Mouse (Mus musculus) natural killer cell, adult 2 months (primary cell): Measurements from ENCODE around the gene Prss54.
"Not testable (repeated sequence)": the region's sequence is repeated elsewhere in the genome, so short reads cannot be mapped to it uniquely, and the experiment has no call there.

Experiments
- DNase-seq, 2 experiments: peaks; one replicate each; pipeline ENCODE4 v3.0.0; 2022; ENCODE audit warnings: low spot score in 2 of 2

Prss54 gene

GRCm38 (mm10) chr8:95576240-95576639, at the start of gene Prss54:
Prss54 (minus strand) TSS chr8:95576340.
- DNase-seq, result no peak

DNA sequence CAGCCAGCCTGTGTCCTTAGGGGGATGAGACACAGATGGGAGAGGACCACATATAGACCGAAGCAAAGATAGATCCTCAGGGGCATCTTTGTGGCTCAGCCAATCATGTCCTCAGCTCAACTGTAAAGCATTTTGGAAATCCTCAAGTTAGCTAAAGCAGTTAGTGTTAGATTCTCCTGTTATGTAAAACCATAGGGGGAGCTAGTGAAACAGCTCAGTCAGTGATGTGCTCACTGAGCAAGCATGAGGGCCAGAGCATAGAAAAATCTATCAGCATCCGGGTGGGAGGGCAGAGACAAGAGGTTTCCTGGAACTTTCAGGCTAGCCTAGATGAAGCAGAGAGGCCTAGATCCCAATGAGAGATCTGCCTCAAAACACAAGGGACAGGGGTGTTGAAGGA, 48.7 kb upstream of the Prss54 start:
- DNase-seq, result no peak

GRCm38 (mm10) chr8:95620046-95620445, 43.9 kb upstream of the Prss54 start:
- no peak for DNase-seq

DNA sequence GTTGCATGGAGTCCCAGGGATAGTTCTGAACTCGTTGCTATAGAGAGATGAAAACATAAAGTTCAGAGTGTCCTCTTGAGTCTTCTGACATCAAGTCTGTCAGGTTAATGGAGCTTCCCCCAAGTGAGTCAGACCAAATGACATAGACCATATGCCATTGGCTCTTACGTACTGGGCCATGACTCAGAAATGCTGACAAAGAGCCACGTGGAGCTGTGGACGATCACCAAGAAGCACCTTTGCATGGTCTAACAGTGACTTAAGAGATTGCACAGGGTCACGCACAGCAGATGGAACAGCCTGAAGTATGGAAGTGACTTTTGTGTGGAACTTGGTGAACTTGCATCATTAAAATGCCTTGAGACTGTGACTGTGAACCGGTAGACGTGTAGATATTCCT, 40.2 kb upstream of the Prss54 start:
- no peak for DNase-seq

DNA sequence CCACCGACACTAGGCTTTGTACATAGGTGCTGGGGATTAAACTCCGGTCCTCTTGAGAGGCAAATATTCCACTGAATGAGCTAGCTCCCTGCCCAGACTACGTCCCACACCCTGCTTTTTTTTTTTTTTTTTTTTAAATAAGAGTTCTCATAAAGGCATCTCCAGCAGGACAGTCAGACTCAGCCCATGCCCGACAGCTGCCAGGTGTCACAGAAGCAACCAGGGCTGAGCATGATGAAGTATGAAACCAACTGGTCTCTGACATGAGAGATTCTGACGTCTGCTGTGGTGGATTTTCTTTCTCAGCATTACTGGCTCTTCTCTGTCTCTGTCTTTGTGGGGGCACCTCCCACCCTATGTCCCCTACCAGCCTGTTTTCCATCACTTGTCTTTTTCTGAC, 35.6 kb upstream of the Prss54 start:
- DNase-seq, result no peak

GRCm38 (mm10) chr8:95610749-95611148, 34.6 kb upstream of the Prss54 start:
- DNase-seq, result no peak

DNA sequence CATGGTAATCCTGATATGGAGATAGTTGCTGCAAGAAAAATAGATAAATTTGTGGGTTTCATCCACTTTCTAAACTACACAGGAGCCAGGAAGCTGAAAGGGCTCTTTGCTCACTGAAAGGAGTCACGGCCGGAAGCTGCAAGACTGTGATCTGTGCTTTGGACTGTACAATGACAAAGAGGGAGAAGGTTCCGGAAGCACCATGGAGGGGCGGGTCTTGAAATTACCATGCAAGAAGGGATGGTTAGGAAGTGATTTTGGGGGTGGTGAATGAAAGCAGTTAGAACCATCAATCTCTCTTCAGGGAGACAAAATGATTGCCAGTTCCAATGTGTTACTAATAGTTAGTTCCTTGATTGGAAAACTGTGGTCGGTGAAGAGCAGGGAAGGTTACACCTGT, 33.3 kb upstream of the Prss54 start:
- DNase-seq, result no peak

DNA sequence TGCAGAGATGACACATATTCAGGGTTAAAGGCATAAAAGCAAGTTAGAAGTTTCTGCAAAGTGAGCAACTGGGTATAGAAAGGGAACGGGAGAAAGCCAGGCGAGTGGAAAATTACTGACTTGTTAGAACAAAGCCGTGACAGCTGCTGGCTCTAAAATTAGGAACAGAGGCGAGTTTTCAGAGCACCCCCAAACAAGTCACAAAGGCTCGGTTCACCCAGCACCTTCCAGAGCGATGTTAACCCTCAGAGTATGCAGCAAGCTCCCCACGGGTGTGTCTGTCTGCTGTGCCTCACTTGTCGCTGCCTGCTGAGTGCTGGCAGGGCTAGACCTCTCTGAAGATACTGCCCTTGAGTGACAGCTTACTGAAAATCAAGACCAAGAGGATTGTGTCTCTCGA, 31.1 kb upstream of the Prss54 start:
- DNase-seq, result no peak

DNA sequence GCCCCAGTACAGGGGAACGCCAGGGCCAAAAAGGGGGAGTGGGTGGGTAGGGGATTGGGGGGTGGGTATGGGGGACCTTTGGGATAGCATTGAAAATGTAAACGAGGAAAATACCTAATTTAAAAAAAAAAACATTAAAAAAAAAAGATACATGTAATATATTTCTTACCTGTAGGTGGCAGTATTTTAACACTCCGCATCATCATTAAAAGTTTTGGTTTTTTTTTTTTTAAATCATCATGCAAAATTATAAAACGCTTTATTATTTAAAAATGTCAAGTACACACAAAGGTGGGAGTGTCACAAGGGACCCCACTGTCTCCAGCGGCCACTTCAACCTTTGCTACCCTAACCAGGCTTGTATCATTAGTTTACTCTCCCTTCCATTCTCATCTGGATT, 30.4 kb upstream of the Prss54 start:
- DNase-seq, result not testable (repeated sequence)

DNA sequence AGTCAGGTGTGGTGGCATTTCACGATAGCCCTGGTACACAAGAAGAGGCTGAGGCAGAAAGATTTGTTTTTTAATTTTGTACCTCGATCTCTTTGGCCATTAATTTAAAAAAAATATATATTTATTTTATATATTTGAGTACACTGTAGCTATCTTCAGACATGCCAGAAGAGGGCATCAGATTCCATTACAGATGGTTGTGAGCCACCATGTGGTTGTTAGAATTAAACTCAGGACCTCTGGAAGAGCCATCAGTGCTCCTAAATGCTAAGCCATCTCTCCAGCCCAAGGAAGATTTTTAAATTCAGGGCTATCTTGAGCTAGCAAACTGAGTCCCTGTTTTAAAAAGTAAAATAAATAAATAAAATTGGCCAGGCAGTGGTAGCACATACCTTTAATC, 26.0 kb upstream of the Prss54 start:
- DNase-seq, result no peak

- no peak for DNase-seq
These were observed 25.2 kb upstream of the Prss54 start for GRCm38 (mm10) chr8:95601306-95601705.

GRCm38 (mm10) chr8:95599861-95600260, 23.7 kb upstream of the Prss54 start:
- DNase-seq, result peak; percentile 30 to 42

DNA sequence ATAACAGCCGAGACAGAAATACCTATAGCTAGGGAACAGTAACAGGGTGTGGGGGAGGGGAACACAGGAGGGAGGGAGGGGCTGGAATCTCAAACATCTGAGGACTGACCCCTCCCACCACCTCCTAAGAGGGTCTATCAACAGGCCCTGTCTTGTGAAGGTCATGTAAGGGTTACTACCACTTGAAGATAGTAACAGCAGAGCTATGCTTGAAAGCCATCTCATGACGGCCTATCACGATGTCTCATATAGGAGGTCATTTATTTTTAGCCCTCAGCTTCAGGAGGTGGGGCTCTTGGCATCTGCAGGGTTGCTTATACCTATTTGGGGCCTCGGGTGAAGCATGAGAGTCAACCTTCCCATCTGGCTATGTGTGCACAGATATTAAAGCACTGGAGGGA, 20.7 kb upstream of the Prss54 start:
- DNase-seq, result no peak

- no peak for DNase-seq
These were observed 19.0 kb upstream of the Prss54 start for GRCm38 (mm10) chr8:95595131-95595530.

DNA sequence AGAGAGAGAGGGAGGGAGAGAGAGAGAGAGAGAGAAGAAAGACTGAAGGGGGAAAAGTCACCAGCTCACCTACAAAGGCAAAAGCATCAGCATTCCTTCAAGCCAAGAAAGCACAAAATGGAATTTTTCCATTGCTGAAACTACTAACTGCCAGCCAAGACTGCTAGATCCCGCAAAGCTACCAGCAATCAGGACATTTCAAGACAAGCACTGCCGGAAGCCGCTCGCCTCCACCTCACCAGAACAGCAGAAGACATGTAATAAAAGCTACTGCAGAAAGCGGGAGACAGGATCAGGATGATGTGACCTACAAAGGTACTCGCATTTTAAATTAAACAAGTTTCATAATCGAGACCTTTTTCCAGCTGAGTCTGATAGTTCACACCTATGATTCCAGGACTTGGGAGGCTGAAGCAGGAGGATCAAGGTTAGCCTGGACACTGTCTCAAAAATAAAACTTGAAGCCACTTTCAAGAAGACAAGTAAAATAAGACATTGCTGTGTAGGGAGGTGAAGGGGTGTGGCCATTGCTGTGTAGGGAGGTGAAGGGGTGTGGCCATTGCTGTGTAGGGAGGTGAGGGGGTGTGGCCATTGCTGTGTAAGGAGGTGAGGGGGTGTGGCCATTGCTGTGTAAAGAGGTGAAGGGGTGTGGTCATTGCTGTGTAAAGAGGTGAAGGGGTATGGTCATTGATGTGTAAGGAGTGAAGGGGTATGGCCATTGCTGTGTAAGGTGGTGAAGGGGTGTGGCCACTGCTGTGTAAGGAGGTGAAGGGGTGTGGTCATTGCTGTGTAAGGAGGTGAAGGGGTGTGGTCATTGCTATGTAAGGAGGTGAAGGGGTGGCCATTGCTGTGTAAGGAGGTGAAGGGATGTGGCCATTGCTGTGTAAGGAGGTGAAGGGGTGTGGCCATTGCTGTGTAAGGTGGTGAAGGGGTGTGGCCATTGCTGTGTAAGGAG, 17.6 kb upstream of the Prss54 start:
- DNase-seq, result no peak

DNA sequence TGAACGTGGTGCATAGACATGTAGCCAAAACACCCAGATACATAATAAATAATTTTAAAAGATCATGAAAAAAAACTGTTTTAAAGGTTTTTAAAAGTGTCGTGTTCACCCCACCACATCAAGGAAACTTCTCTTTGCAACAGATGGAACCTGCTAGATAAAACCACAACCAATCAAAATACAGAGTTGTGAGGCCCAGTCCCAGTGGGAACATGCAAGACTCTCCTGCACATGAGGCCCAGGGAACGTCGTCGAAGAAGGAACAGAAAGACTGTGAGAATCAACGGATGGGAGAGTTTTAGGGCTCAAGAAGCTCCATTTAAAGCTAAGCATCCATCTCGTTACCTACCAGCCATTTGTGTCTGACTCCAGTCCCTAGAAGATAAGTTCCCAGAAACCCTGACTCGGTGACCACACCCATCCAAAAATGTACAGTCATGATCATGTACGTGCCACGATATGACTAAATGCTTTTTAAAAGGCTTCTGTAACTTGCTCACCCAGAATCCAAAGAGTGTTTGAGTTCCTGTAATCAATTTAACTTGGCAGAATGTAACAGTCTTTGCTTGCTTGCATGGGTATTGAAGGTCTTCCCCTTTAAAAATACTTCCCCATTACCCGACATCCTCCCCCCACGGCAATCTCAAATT, 16.1 kb upstream of the Prss54 start:
- DNase-seq, result no peak

GRCm38 (mm10) chr8:95590539-95590938, 14.4 kb upstream of the Prss54 start:
- DNase-seq, result no peak

GRCm38 (mm10) chr8:95589282-95589681, 13.1 kb upstream of the Prss54 start:
- no peak for DNase-seq

DNA sequence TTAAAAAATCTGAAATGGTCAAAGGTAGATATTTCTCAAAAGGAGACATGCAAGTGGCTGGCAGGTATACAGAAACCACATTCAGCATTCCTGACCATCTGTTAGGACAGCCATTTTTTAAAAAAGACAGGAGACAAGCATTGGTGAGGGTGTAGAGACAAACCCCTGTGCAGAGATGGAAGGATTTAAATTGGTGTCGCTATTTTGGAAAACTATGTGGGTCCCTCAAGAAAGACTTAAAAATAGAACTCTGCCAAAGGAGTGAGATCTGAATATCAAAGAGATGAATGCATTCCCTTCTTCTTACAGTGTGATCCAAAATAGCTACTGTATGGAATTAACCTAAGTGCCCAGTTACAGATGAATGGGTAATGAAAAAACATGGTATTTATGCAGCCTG, 11.2 kb upstream of the Prss54 start:
- DNase-seq, result no peak

- DNase-seq, result no peak
These were observed 3.0 kb downstream of the Prss54 start for GRCm38 (mm10) chr8:95573146-95573545.

- no peak for DNase-seq
These were observed 9.3 kb downstream of the Prss54 start for GRCm38 (mm10) chr8:95566809-95567208.

DNA sequence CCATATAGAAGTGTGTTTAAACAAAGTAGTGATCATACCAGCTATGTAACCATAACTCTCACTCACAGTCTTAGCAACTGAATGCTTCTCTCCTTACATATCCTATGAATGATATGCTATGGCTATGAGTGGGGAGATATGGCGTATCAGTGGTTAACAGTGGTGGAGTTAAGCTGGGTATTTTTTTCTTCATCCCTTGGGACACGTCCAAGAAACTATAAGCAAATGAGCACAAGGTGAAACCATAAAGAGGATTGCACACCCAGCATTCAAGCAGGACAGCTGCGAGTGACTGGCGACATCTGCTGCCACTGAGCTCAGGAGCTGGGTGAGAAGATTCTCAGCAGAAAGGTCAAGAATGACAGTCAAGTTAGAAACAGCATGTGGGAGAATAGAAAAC, 9.9 kb downstream of the Prss54 start:
- DNase-seq, result no peak

- DNase-seq, result no peak
These were observed 20.2 kb downstream of the Prss54 start for GRCm38 (mm10) chr8:95555963-95556362.
